Mouse (Mus musculus): ENCODE results near the gene Axdnd1. TPM values are rescaled to one million over a fixed set of nuclear protein-coding genes. Genes with fewer than 3 reads are reported as not detected.
A peak's percentile ranks its signal among the peaks of the same experiment; 100 is the strongest.

The Axdnd1 gene
- polyA plus RNA-seq, 1 experiment from 2014 or later, result 0.08 TPM

DNA sequence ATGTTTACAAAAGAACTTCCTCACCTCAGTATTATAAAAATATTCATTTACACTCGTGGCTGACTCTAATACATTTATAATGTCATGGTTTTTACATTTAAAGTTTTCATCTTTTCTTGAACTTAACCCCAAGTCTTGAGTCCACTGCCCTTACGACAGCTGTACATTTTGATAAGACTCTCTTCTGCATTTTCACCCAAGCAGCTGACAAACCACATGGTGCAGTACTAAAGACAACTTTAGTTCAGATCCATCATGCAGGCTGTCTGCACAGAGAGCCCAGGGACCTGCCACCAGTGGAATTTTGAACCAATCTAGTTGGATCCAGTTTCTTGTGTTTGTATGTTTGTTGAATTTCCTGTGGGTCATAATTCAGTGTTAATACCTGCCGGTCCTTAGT is 34.1 kb downstream of the Axdnd1 start:
- no peak overlapping the region for H3K4me2 ChIP-seq (ENCODE audit: low read depth, low read length)
- WGBS (ENCODE audit: insufficient replicate concordance), result 24% methylated on average over 3 of the region's 3 CpGs
- peak; percentile 87 for ATAC-seq (ENCODE audit: low read depth)
- H3K27me3 ChIP-seq (ENCODE audit: control insufficient read depth, insufficient read depth, low read depth, low read length), result no peaks in the 10 kb centered on the region
- no peaks in the 10 kb centered on the region for H3K36me3 ChIP-seq (ENCODE audit: control insufficient read depth, insufficient read depth)
- H3K9ac ChIP-seq (ENCODE audit: low read depth, low read length), result no peak overlapping the region
- H3K4me1 ChIP-seq (ENCODE audit: control insufficient read depth, low read depth, low read length), result no peaks in the 10 kb centered on the region
- H3K4me3 ChIP-seq (ENCODE audit: low read depth, low read length), result no peak overlapping the region
- H3K9me3 ChIP-seq (replicated peaks; ENCODE audit: control insufficient read depth, low read length), result no peaks in the 10 kb centered on the region
- H3K27ac ChIP-seq (ENCODE audit: low read length), result no peak overlapping the region

DNA sequence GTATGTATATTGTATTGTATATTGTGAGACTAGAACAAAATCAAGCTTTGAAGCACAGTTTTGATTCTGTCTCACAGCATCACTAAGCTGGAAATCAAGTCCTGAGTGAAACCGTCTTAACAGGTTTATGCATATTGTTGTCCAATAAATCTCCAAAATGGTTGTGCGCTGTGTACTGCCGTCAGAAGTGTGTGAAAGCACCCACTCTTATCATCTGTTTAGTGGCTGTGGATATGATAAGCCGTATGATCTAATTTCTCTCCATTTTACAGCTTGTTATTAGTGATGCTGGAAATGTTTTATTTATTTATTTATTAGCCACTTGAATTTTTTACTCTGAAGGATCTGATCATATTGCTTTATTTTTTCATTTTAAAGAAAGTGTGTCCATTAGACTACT is 34.7 kb downstream of the Axdnd1 start:
- Histone ChIP-seq H3K27me3 (ENCODE audit: control insufficient read depth, insufficient read depth, low read depth, low read length) (no peaks in the 10 kb centered on the region), H3K4me3 (ENCODE audit: low read depth, low read length) (no peak overlapping the region), H3K36me3 (ENCODE audit: control insufficient read depth, insufficient read depth) (no peaks in the 10 kb centered on the region), H3K9me3 (replicated peaks; ENCODE audit: control insufficient read depth, low read length) (no peaks in the 10 kb centered on the region), H3K27ac (ENCODE audit: low read length) (no peak overlapping the region), H3K4me1 (ENCODE audit: control insufficient read depth, low read depth, low read length) (no peaks in the 10 kb centered on the region), H3K4me2 (ENCODE audit: low read depth, low read length) (no peak overlapping the region), H3K9ac (ENCODE audit: low read depth, low read length) (no peak overlapping the region)
- WGBS (ENCODE audit: insufficient replicate concordance), result 36% methylated on average over 4 of the region's 4 CpGs
- ATAC-seq (ENCODE audit: low read depth), result peak; percentile 67

DNA sequence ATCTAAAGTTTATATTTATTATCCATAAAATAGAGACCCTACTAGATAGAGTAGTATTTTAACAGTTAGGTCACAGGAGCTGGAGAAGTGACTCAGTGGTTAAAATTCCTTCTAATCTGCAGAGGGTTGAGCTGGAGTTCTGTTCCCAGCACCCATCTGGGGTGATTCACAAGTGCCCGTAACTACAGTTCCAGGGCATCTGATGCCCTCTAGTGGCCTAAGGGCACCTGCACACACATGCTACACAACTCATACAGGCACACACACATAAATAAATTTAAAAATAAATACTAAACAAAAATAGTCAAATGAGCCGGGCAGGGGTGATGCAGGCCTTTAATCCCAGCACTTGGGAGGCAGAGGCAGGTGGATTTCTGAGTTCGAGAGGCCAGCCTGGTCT is 39.7 kb downstream of the Axdnd1 start:
- Histone ChIP-seq H3K9me3 (replicated peaks; ENCODE audit: control insufficient read depth, low read length) (no peaks in the 10 kb centered on the region), H3K4me2 (ENCODE audit: low read depth, low read length) (no peak overlapping the region), H3K27me3 (ENCODE audit: control insufficient read depth, insufficient read depth, low read depth, low read length) (no peaks in the 10 kb centered on the region), H3K9ac (ENCODE audit: low read depth, low read length) (no peak overlapping the region), H3K4me1 (ENCODE audit: control insufficient read depth, low read depth, low read length) (no peaks in the 10 kb centered on the region), H3K36me3 (ENCODE audit: control insufficient read depth, insufficient read depth) (no peaks in the 10 kb centered on the region), H3K27ac (ENCODE audit: low read length) (no peak overlapping the region), H3K4me3 (ENCODE audit: low read depth, low read length) (no peak overlapping the region)
- WGBS (ENCODE audit: insufficient replicate concordance), result 64% methylated on average over 3 of the region's 3 CpGs
- no peak for ATAC-seq (ENCODE audit: low read depth)

DNA sequence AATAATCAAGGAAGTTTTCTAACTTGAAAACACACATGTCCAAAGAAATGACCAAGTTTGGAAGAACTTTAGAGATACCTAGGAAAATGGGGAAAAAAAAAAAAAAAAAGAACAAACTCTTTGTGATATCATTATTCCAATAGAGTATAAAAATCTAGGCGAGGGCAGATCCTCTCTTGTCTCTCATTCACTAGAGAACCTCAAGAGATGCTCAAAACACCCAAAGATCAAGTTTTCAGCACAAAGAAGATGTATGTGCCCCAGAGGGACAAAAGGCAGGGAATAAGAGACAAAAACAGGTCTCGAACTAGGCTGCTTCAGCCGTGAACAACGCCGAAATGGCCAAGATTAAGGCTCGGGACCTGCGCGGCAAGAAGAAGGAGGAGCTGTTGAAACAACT is 55.2 kb downstream of the Axdnd1 start, which contains the start of gene Gm2000:
Gm2000 (plus strand) TSS at position 301 of the 400 bp plus-strand sequence.
- Histone ChIP-seq H3K36me3 (ENCODE audit: control insufficient read depth, insufficient read depth) (no peaks in the 10 kb centered on the region), H3K27me3 (ENCODE audit: control insufficient read depth, insufficient read depth, low read depth, low read length) (no peaks in the 10 kb centered on the region), H3K27ac (ENCODE audit: low read length) (no peak within 1 kb of the TSS), H3K4me1 (ENCODE audit: control insufficient read depth, low read depth, low read length) (no peaks in the 10 kb centered on the region), H3K9ac (ENCODE audit: low read depth, low read length) (no peak within 1 kb of the TSS), H3K4me3 (ENCODE audit: low read depth, low read length) (no peak within 1 kb of the TSS), H3K9me3 (replicated peaks; ENCODE audit: control insufficient read depth, low read length) (no peaks in the 10 kb centered on the region), H3K4me2 (ENCODE audit: low read depth, low read length) (no peak within 1 kb of the TSS)
- ATAC-seq (ENCODE audit: low read depth), result no peak
- WGBS (ENCODE audit: insufficient replicate concordance), result 80% methylated on average over 8 of the region's 8 CpGs

DNA sequence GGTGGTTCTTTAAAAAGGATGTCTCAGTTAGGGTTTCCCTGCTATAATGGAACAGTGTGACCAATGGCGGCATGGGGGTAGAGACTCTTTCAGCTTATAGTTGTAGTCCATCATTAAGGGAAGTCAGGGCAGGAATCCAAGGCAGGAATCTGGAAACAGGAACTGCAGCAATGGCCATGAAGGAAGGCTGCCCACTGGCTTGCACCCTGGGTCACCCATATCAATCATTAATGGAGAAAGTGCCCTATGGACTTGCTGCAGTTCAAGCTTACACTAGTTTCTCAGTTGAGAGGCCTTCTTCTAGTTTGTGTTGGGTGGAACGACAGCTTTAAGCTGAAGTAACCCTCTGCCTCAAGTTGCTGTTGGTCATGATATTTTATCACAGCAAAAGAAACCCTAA is 68.5 kb downstream of the Axdnd1 start:
- Histone ChIP-seq H3K4me2 (ENCODE audit: low read depth, low read length) (no peak overlapping the region), H3K4me1 (ENCODE audit: control insufficient read depth, low read depth, low read length) (no peaks in the 10 kb centered on the region), H3K36me3 (ENCODE audit: control insufficient read depth, insufficient read depth) (no peaks in the 10 kb centered on the region), H3K9me3 (replicated peaks; ENCODE audit: control insufficient read depth, low read length) (no peaks in the 10 kb centered on the region), H3K27me3 (ENCODE audit: control insufficient read depth, insufficient read depth, low read depth, low read length) (no peaks in the 10 kb centered on the region), H3K9ac (ENCODE audit: low read depth, low read length) (no peak overlapping the region), H3K27ac (ENCODE audit: low read length) (no peak overlapping the region), H3K4me3 (ENCODE audit: low read depth, low read length) (no peak overlapping the region)
- whole genome bisulfite sequencing (ENCODE audit: insufficient replicate concordance), result 51% methylated on average over 2 of the region's 2 CpGs
- ATAC-seq (ENCODE audit: low read depth), result no peak

DNA sequence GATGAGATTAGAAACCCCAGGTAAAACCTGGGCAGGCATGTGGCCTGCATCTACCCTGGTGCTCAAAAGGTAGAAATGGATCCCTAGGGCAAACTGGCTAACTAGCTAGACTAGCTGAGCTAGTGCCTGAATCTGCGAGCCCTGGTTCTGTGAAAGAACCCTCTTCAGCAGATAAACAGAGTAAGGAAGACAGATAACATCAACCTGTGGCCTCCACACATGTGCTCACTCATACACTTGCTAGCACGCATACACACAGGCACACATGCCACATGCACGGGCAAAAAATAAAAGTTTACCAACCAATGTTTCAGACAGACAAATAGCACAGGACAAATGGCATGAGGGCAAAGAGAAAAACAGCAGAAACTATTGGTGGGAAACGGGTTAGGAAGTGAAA is 70.5 kb downstream of the Axdnd1 start:
- 62% methylated on average over 4 of the region's 4 CpGs for WGBS (ENCODE audit: insufficient replicate concordance)
- Histone ChIP-seq H3K4me2 (ENCODE audit: low read depth, low read length) (no peak overlapping the region), H3K9me3 (replicated peaks; ENCODE audit: control insufficient read depth, low read length) (no peaks in the 10 kb centered on the region), H3K27ac (ENCODE audit: low read length) (no peak overlapping the region), H3K4me1 (ENCODE audit: control insufficient read depth, low read depth, low read length) (no peaks in the 10 kb centered on the region), H3K9ac (ENCODE audit: low read depth, low read length) (no peak overlapping the region), H3K27me3 (ENCODE audit: control insufficient read depth, insufficient read depth, low read depth, low read length) (no peaks in the 10 kb centered on the region), H3K36me3 (ENCODE audit: control insufficient read depth, insufficient read depth) (no peaks in the 10 kb centered on the region), H3K4me3 (ENCODE audit: low read depth, low read length) (no peak overlapping the region)
- no peak for ATAC-seq (ENCODE audit: low read depth)

DNA sequence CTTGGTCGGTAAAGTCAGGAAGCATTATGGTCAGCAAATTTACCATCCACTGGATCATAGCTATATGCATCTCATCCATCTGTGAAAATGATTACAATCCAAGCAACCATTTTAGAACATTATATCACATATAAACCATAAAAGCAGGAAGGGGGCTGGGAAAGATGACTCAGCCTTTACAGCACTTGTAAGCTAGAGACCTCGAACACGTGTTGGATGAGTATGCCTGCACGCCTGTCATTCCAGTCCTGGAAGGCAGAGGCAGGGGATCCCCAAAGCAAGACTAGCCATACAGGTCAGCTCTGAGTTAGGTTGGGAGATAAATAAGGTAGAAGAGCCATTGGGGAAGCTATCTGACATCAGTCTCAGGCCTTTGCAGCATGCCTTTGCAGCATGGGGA is 71.9 kb downstream of the Axdnd1 start:
- Histone ChIP-seq H3K27me3 (ENCODE audit: control insufficient read depth, insufficient read depth, low read depth, low read length) (no peaks in the 10 kb centered on the region), H3K9me3 (replicated peaks; ENCODE audit: control insufficient read depth, low read length) (no peaks in the 10 kb centered on the region), H3K4me1 (ENCODE audit: control insufficient read depth, low read depth, low read length) (no peaks in the 10 kb centered on the region), H3K9ac (ENCODE audit: low read depth, low read length) (no peak overlapping the region), H3K27ac (ENCODE audit: low read length) (no peak overlapping the region), H3K36me3 (ENCODE audit: control insufficient read depth, insufficient read depth) (no peaks in the 10 kb centered on the region), H3K4me3 (ENCODE audit: low read depth, low read length) (no peak overlapping the region), H3K4me2 (ENCODE audit: low read depth, low read length) (no peak overlapping the region)
- 48% methylated on average over 4 of the region's 4 CpGs for WGBS (ENCODE audit: insufficient replicate concordance)
- ATAC-seq (ENCODE audit: low read depth), result no peak

DNA sequence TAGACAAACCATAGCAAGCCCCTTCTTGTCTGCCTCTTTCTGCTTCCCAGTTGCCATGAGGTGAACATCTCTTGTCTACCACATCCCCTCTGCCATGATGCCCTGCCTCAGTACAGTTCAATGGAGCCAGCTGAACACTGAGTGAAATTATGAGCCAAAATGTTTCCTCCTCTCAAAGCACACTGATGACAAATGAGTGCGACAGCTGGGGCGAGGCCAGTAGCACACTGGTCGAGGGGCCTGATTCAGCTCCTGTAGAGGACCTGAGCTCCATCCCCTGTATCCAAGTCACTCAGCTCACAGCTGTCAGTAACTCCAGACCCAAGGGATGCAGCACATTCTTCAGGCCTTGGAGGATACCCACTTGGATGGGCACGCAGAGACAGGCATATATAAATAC is 75.3 kb downstream of the Axdnd1 start:
- H3K36me3 ChIP-seq (ENCODE audit: control insufficient read depth, insufficient read depth), result no peaks in the 10 kb centered on the region
- no peak for ATAC-seq (ENCODE audit: low read depth)
- 74% methylated on average over 4 of the region's 4 CpGs for WGBS (ENCODE audit: insufficient replicate concordance)

DNA sequence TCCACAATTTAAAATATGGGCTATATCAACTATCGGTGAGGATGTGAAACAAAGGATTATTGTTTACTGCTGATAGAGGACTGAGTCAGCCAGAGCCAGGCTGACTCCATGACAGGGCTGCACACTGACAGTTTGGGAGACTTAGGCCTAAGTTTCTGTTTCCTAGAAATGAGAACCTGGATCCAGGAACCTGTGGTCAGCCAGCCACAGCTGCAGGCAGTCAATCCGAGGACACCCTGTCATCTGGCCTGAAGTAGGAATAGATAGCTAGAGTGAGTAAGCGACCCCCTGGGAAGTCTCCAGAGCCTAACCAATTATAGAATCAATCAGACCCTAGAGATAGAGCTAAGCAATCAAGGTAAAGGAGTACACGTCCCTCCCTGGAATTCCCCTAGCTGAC is 76.5 kb downstream of the Axdnd1 start:
- Histone ChIP-seq H3K36me3 (ENCODE audit: control insufficient read depth, insufficient read depth) (no peaks in the 10 kb centered on the region), H3K4me3 (ENCODE audit: low read depth, low read length) (no peak overlapping the region), H3K27me3 (ENCODE audit: control insufficient read depth, insufficient read depth, low read depth, low read length) (no peaks in the 10 kb centered on the region), H3K4me1 (ENCODE audit: control insufficient read depth, low read depth, low read length) (no peaks in the 10 kb centered on the region), H3K9me3 (replicated peaks; ENCODE audit: control insufficient read depth, low read length) (no peaks in the 10 kb centered on the region), H3K9ac (ENCODE audit: low read depth, low read length) (no peak overlapping the region), H3K27ac (ENCODE audit: low read length) (no peak overlapping the region), H3K4me2 (ENCODE audit: low read depth, low read length) (no peak overlapping the region)
- 53% methylated on average over 4 of the region's 4 CpGs for WGBS (ENCODE audit: insufficient replicate concordance)
- ATAC-seq (ENCODE audit: low read depth), result no peak

More for the DNA sequence above, 75.3 kb downstream of the Axdnd1 start:
- H3K9ac ChIP-seq (ENCODE audit: low read depth, low read length), result no peak overlapping the region
- H3K4me2 ChIP-seq (ENCODE audit: low read depth, low read length), result no peak overlapping the region
- H3K27me3 ChIP-seq (ENCODE audit: control insufficient read depth, insufficient read depth, low read depth, low read length), result no peaks in the 10 kb centered on the region
- no peak overlapping the region for H3K27ac ChIP-seq (ENCODE audit: low read length)
- H3K4me1 ChIP-seq (ENCODE audit: control insufficient read depth, low read depth, low read length), result no peaks in the 10 kb centered on the region
- no peaks in the 10 kb centered on the region for H3K9me3 ChIP-seq (replicated peaks; ENCODE audit: control insufficient read depth, low read length)
- no peak overlapping the region for H3K4me3 ChIP-seq (ENCODE audit: low read depth, low read length)

DNA sequence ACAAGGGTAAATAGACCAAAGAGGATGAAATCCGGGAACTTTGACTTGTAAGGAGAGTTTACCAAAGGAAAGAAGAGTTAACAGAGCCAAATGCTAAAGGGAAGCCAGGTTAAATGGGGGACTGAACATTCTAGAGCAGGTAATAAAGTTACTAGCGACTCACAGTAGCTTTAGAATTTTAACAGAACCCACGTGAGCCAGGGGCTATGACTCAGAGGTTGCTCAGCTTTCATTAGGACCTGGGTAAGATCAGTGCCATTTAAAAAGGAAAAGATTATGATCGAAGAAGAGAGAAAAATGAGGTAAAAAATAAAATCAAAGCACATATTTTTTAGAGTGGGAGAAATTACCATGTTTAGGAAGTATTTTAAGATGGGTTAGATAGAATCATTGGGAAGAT is 80.1 kb downstream of the Axdnd1 start:
- H3K36me3 ChIP-seq (ENCODE audit: control insufficient read depth, insufficient read depth), result no peaks in the 10 kb centered on the region
- H3K4me1 ChIP-seq (ENCODE audit: control insufficient read depth, low read depth, low read length), result no peaks in the 10 kb centered on the region
- no peak overlapping the region for H3K4me3 ChIP-seq (ENCODE audit: low read depth, low read length)
- H3K27ac ChIP-seq (ENCODE audit: low read length), result no peak overlapping the region
- no peaks in the 10 kb centered on the region for H3K9me3 ChIP-seq (replicated peaks; ENCODE audit: control insufficient read depth, low read length)
- H3K27me3 ChIP-seq (ENCODE audit: control insufficient read depth, insufficient read depth, low read depth, low read length), result no peaks in the 10 kb centered on the region
- WGBS (ENCODE audit: insufficient replicate concordance), result 48% methylated on average over 4 of the region's 4 CpGs
- H3K4me2 ChIP-seq (ENCODE audit: low read depth, low read length), result no peak overlapping the region
- H3K9ac ChIP-seq (ENCODE audit: low read depth, low read length), result no peak overlapping the region
- no peak for ATAC-seq (ENCODE audit: low read depth)

All from liver, embryonic 16.5 days (tissue).